Mouse (Mus musculus) small intestine, adult 2 months (tissue): Measurements from ENCODE around the gene Dennd1a. TPM values are rescaled to one million over a fixed set of nuclear protein-coding genes. Genes with fewer than 3 reads are reported as not detected.
"Not testable (repeated sequence)": the region's sequence is repeated elsewhere in the genome, so short reads cannot be mapped to it uniquely, and the experiment has no call there.

Experiments
- H3K27ac ChIP-seq: fragments of 200-500 bp; 2 replicates; pipeline ENCODE4 v1.5.1; 2012; ENCODE audit warnings: low read depth, low read length, control low read depth, inconsistent platforms; ENCODE audit not compliant: insufficient read depth
- H3K27me3 ChIP-seq: fragments of 200-500 bp; 2 replicates; pipeline ENCODE4 v1.6.1; 2012; ENCODE audit warnings: mild to moderate bottlenecking, moderate library complexity, low read length, inconsistent platforms; ENCODE audit not compliant: control insufficient read depth, insufficient read depth
- H3K36me3 ChIP-seq: fragments of 200-500 bp; 2 replicates; pipeline ENCODE4 v1.6.1; 2012; ENCODE audit warnings: mild to moderate bottlenecking, low read length, control low read depth, inconsistent platforms; ENCODE audit not compliant: control insufficient read depth, insufficient read depth
- H3K4me1 ChIP-seq: fragments of 200-500 bp; 2 replicates; pipeline ENCODE4 v1.6.1; 2012; ENCODE audit warnings: low read length, inconsistent platforms, mixed read lengths; ENCODE audit not compliant: control insufficient read depth, insufficient read depth, insufficient read length
- H3K4me3 ChIP-seq: fragments of 200-500 bp; 2 replicates; pipeline ENCODE4 v1.5.1; 2012; ENCODE audit warnings: low read depth, mild to moderate bottlenecking, control low read depth, inconsistent platforms, low read length, moderate library complexity
- CTCF ChIP-seq: fragments of 200-500 bp; IDR thresholded peaks from 2 replicates; pipeline ENCODE4 v1.5.1; 2012; ENCODE audit warnings: low read depth, mild to moderate bottlenecking, control low read depth, inconsistent platforms, low read length, moderate library complexity, mixed read lengths; ENCODE audit not compliant: insufficient replicate concordance, insufficient read length; ENCODE audit errors: extremely low read depth
- POLR2A ChIP-seq: fragments of 200-500 bp; IDR thresholded peaks from 2 replicates; pipeline ENCODE4 v1.6.1; 2012; ENCODE audit warnings: low read depth, mild to moderate bottlenecking, control low read depth, inconsistent platforms, low read length, moderate library complexity
- WGBS: fragments of 180-500 bp; shearing (Covaris S2); methylation state at CpG from one replicate; pipeline ENCODE4 v1.1.7; 2018; 5-methylcytosine and 5-hydroxymethylcytosine counted together
- polyA plus RNA-seq: library from polyadenylated mRNA; depleted of rRNA; stranded (reverse); fragments of >200 nt; gene quantifications from 2 replicates; pipeline ENCODE4 v1.2.3, GENCODE M21; 2012

Dennd1a gene
- polyA plus RNA-seq, 1 experiment = 8.2 TPM

GRCm38 (mm10) chr2:37942906-37943305, 344.3 kb downstream of the Dennd1a start:
- Histone ChIP-seq H3K27ac (no peak overlapping the region), H3K4me3 (no peak overlapping the region), H3K4me1 (no peaks in the 10 kb centered on the region), H3K36me3 (no peaks in the 10 kb centered on the region), H3K27me3 (no peaks in the 10 kb centered on the region)
- 94% methylated on average over 2 of the region's 2 CpGs for WGBS
- TF ChIP-seq POLR2A (no peak), CTCF (no peak)

GRCm38 (mm10) chr2:37941741-37942140, 345.4 kb downstream of the Dennd1a start:
- H3K27ac ChIP-seq = no peak overlapping the region
- no peaks in the 10 kb centered on the region for H3K27me3 ChIP-seq
- no peaks in the 10 kb centered on the region for H3K36me3 ChIP-seq
- H3K4me3 ChIP-seq = no peak overlapping the region
- no peaks in the 10 kb centered on the region for H3K4me1 ChIP-seq
- TF ChIP-seq CTCF (no peak), POLR2A (no peak)

GRCm38 (mm10) chr2:37940845-37941361, 346.3 kb downstream of the Dennd1a start:
- Histone ChIP-seq H3K27me3 (no peaks in the 10 kb centered on the region), H3K4me3 (no peak overlapping the region), H3K4me1 (no peaks in the 10 kb centered on the region), H3K36me3 (no peaks in the 10 kb centered on the region; the same call in 1 of the 2 replicates), H3K27ac (no peak overlapping the region)
- WGBS = 81% methylated on average over 4 of the region's 4 CpGs
- TF ChIP-seq CTCF = no peak
- TF ChIP-seq POLR2A = no peak

GRCm38 (mm10) chr2:37939997-37940396, 347.2 kb downstream of the Dennd1a start:
- TF ChIP-seq POLR2A (no peak), CTCF (no peak)
- Histone ChIP-seq H3K4me3 (no peak overlapping the region), H3K27ac (no peak overlapping the region), H3K36me3 (no peaks in the 10 kb centered on the region; the same call in 1 of the 2 replicates), H3K4me1 (no peaks in the 10 kb centered on the region), H3K27me3 (no peaks in the 10 kb centered on the region)
- 100% methylated on average over 1 of the region's 1 CpGs for WGBS

GRCm38 (mm10) chr2:37936922-37937321, 350.3 kb downstream of the Dennd1a start:
- H3K4me3 ChIP-seq, H3K4me1 ChIP-seq, H3K36me3 ChIP-seq, H3K27ac ChIP-seq, H3K27me3 ChIP-seq: not testable (repeated sequence)
- WGBS = 89% methylated on average over 4 of the region's 4 CpGs

GRCm38 (mm10) chr2:37932240-37932639, 354.9 kb downstream of the Dennd1a start:
- TF ChIP-seq CTCF = no peak
- no peak for TF ChIP-seq POLR2A
- WGBS = 100% methylated on average over 1 of the region's 1 CpGs
- no peaks in the 10 kb centered on the region for H3K27me3 ChIP-seq
- H3K4me1 ChIP-seq = no peaks in the 10 kb centered on the region
- H3K27ac ChIP-seq = no peak overlapping the region
- no peaks in the 10 kb centered on the region; the same call in none of the 2 replicates for H3K36me3 ChIP-seq
- no peak overlapping the region for H3K4me3 ChIP-seq

GRCm38 (mm10) chr2:37931018-37931930, 355.9 kb downstream of the Dennd1a start:
- H3K4me3 ChIP-seq = no peak overlapping the region
- no peaks in the 10 kb centered on the region; the same call in 1 of the 2 replicates for H3K36me3 ChIP-seq
- WGBS = 78% methylated on average over 5 of the region's 5 CpGs
- no peak overlapping the region for H3K27ac ChIP-seq
- H3K4me1 ChIP-seq = no peaks in the 10 kb centered on the region
- TF ChIP-seq POLR2A (no peak), CTCF (no peak)
- no peaks in the 10 kb centered on the region for H3K27me3 ChIP-seq
